Mouse (Mus musculus): ENCODE data around the gene Agbl4.
"Not testable (repeated sequence)": the region's sequence is repeated elsewhere in the genome, so short reads cannot be mapped to it uniquely, and the experiment has no call there.

Agbl4 gene

GRCm38 (mm10) chr4:110921013-110921412 is 523.6 kb downstream of the Agbl4 start:
- DNase-seq: no peak

DNA sequence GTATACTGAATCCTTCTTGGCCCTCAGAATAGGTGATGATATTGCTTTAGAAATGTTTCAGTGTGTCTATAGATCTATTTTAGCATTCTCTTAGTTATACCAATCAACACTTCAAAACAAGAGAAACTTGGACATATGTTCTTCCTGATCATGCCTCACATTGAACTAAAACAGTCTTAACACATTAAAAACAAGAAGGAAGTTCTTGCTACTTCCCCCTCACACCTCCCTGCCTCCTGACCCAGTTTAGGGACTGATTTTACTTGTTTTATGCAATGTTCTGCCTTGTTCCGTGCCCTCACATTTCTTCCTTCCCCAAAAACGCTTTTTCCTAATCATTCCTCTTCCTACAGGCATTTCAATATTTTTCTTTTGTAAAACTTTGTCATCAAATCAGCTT is 604.2 kb downstream of the Agbl4 start:
- no peak for DNase-seq

- peak; percentile 4 for DNase-seq
These were observed 607.4 kb downstream of the Agbl4 start for GRCm38 (mm10) chr4:111004719-111005479.

- no peak for DNase-seq
These were observed 621.9 kb downstream of the Agbl4 start for GRCm38 (mm10) chr4:111019376-111019775.

GRCm38 (mm10) chr4:111067330-111067729 is 669.9 kb downstream of the Agbl4 start:
- no peak for DNase-seq

GRCm38 (mm10) chr4:111073738-111074497 is 676.5 kb downstream of the Agbl4 start:
- peak; percentile 3 for DNase-seq

- DNase-seq: no peak
These were observed 677.3 kb downstream of the Agbl4 start for GRCm38 (mm10) chr4:111074701-111075154.

DNA sequence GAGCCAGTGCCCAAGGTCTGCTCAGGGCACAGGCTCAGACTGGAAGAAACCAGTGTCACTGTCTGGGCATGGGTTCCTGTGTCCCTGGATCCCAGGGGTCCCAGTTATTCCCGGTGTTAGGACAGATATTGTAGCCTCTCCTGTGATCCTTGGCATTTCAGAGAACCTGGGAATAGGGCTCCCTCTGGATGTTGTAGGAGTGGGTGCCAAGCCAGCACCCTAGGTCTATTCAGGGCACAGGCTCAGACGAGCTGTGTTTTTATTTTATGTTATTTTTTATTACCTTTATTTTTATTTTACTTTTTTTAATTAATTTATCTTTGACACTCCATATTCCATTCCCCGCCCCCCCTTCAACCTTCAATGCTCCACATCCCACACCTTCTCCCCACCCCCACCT is 680.3 kb downstream of the Agbl4 start:
- no peak for DNase-seq

- DNase-seq: no peak
These were observed 687.9 kb downstream of the Agbl4 start for GRCm38 (mm10) chr4:111085330-111085729.

DNA sequence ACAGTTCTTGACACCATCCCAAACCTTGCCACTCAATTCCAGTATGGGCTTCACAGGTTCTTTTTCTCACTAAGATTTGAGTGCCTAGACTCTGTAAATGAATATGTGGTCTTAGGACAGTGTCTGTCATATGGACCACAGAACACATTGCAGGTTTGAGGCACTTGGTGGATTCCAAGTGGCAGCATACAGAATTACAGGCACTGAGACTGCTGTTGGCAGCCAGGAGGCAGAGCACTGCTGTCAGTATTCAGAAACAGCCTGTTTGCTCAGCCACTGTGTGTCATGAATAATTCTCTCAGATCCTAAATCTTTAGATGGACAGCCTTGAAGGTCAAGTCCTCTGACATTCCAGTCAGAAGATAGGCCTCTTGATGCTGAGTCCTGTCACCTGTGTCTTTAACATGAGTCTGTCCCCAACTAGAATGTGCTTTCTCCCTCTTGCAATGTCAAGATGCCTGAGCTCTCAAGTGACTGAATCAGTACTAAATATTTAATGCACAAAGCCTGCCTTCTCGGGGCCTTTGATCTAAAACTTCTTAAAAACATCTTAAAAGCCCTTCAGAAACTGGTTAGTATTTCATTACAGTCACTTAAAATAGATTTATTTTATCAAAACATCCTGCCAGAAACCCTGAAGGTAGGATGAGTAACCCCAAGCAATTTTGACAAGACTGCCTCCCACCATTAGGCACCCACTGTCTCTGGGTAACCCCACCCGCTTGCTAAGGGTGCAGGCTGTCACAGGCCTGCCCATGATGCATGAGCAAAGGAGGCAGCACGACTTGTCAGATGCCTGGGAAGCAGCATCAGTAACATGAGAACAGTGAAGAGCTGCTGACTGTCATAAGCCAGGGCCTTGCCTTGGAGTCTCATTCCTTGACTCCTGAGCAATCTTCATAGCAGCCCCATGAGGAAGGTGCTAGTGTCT is 739.0 kb downstream of the Agbl4 start:
- DNase-seq: peak; percentile 4

DNA sequence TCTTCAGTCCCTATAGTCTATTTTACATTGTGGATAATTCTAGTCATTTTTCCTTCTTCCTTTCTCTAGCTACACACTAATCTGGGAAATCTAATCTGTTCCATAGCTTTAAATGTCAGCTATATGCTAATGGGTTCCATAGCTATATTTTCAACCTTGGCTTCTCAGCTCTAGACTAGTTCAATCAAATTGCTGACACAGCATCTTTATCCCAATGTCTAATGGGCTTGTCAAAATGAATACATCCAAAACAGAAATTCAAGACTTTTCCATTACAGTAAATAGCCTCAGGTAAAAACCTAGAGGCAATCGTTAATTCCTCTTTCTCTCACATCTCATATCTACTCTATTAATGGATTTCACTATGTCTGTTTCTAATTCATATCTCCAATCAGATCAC is 750.3 kb downstream of the Agbl4 start:
- no peak for DNase-seq

DNA sequence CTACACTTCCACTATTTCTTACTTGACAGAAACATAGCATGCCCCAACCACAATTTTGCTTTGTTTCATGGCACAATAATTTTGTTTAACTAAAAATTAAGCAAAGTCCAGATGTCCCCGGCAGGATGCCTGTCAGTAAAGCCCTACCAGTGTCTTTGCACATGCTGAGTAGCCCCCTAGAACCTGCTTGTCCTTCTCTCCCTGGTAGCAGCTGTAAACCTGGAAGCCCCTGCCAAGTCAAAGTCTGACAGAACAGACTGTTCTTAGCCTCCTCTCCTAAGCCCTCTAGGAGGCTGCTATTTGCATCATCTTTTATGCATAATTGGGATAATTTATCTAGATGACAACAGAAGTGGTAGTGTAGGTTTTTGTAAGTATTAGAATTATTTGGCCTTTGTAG is 758.4 kb downstream of the Agbl4 start:
- DNase-seq: no peak

DNA sequence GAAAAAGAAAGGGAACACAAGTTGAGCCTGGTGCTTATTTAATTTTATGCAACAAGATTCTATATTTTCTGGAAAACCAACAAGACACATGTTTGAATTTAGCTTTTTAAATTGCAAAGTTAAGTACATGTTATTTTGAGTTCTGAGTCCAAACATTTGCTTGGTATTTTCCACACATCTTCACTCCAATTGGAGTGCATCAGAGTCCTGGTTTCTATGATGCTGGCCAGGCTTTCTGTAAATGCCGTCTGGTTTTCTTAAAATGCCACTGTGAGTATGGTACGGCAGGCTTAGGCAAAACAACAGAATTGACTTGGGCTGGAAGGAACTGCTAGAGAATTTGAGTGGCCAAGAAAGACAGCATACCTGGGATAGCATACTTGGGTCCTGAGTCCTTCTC is 784.0 kb downstream of the Agbl4 start:
- no peak for DNase-seq

DNA sequence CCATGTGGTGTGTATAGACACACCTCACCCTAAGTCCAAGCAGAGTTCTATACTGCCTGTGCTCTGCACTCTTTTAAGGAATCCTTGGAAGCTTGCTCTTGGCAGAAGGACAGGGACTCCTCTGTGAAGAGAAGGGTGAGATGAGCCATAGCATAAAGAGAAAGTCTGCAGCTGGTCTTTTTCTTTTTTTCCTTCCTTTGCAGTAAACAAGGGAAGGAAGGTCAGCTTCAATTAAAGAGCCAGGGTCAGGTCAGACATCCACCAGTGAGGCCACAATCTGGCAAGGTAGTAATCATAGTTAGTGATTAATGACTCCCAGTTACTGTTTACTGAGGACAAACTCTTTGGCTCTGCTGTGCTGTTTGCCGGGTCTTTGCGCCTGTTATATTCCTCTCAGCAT is 802.6 kb downstream of the Agbl4 start:
- no peak for DNase-seq

- DNase-seq: no peak
These were observed 817.8 kb downstream of the Agbl4 start for GRCm38 (mm10) chr4:111215191-111215762.

GRCm38 (mm10) chr4:111219030-111219429 is 821.6 kb downstream of the Agbl4 start:
- not testable (repeated sequence) for DNase-seq

GRCm38 (mm10) chr4:111219543-111219942 is 822.1 kb downstream of the Agbl4 start:
- not testable (repeated sequence) for DNase-seq

DNA sequence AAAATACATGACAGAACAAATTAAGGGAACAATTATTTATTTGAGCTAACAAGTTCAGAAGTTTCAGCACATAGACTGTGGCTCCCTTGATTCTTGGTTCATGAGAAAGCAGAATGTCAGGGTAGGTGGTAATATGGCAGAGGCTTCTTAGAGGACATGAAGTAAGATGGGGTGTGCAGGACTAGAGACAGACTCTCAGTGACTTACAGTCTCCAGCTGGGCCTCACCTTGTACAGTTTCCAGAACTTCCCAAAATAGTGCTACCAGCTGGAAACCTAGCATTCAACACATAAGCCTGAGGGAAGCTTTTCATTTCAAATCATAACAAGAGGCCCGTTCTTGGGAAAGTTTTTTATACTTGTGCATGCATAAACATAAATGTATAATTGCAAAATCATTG is 836.4 kb downstream of the Agbl4 start:
- no peak for DNase-seq

GRCm38 (mm10) chr4:111251917-111252316 is 854.5 kb downstream of the Agbl4 start:
- peak; percentile 30 for DNase-seq

DNA sequence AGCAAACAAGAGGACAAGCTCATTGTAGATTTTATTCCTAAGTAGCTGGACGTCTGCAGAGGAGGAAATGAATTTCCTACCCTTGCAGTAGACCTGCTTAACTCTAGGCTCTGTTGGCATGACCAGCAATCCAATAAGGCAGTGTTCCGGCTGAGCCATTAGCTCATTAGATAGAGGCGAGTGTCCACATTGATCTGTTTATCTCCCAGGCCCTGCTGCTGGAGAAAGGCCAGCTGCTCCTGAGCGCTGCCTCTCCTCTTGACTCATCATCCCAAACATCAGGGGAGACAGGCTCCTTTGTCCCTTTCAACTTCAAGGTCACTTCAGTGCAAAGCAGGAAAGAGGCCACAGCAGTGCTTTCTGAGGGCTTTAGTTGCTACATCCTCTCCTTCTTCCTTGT is 858.0 kb downstream of the Agbl4 start:
- DNase-seq: peak; percentile 23

DNA sequence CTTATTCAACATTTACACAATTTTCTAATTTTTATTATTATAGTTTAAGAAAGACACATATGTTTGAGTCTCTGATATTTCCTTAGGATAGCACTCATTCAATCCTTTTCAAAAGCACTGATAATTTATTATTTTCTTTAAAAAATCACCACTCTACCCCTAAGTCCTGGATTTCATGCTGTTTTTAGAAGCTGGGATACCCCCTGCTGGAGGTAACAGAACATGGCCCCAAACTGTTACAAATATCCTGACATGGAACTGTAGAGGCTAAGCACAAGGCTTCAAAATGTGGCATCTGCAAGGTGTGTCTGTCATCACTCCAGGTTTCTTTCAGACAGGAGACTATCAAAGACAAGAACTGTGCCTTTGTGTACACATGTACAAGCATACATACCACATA is 859.5 kb downstream of the Agbl4 start:
- no peak for DNase-seq

DNA sequence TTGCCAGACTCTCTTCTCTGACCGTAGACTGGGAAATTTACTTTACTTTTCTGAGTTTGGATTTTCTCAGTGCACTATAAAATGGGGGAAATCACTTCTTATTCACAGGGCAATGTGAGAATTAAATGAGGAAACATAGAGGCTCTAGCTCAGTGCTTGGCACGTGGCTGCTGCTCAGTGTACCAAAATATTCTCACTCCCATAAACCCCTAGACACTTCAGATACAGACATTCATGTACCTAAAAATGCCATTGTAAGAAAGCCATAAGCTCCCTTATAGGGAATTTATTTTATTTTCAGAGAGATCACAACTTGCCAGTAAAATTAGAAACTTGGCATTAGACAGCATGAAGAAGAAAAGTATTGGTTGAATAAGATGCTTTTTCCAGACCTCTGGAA is 883.5 kb downstream of the Agbl4 start:
- no peak for DNase-seq

- no peak for DNase-seq
These were observed 884.4 kb downstream of the Agbl4 start for GRCm38 (mm10) chr4:111281836-111282235.
